Mouse (Mus musculus) thymus, postnatal 14 days (tissue): ENCODE data around the gene Dnah10.

Experiments
- DNase-seq: peaks from one replicate; pipeline ENCODE4 v3.0.0; 2021

Dnah10 gene

GRCm38 (mm10) chr5:124817050-124817449, 92.2 kb downstream of the Dnah10 start:
- no peak for DNase-seq

GRCm38 (mm10) chr5:124822128-124822894, 97.4 kb downstream of the Dnah10 start:
- DNase-seq, result no peak

GRCm38 (mm10) chr5:124830331-124830730, 105.4 kb downstream of the Dnah10 start:
- no peak for DNase-seq

- DNase-seq, result no peak
These were observed 110.3 kb downstream of the Dnah10 start for GRCm38 (mm10) chr5:124835218-124835617.

- DNase-seq, result no peak
These were observed 111.2 kb downstream of the Dnah10 start for GRCm38 (mm10) chr5:124836075-124836474.

- DNase-seq, result no peak
These were observed 111.7 kb downstream of the Dnah10 start for GRCm38 (mm10) chr5:124836621-124837020.

GRCm38 (mm10) chr5:124840202-124840601, 115.3 kb downstream of the Dnah10 start:
- no peak for DNase-seq

- DNase-seq, result no peak
These were observed 115.8 kb downstream of the Dnah10 start for GRCm38 (mm10) chr5:124840669-124841068.

GRCm38 (mm10) chr5:124843386-124843785, 118.5 kb downstream of the Dnah10 start:
- DNase-seq, result no peak

- no peak for DNase-seq
These were observed 120.0 kb downstream of the Dnah10 start for GRCm38 (mm10) chr5:124844929-124845328.

GRCm38 (mm10) chr5:124847014-124847413, 122.1 kb downstream of the Dnah10 start:
- no peak for DNase-seq

GRCm38 (mm10) chr5:124848994-124849393, 124.1 kb downstream of the Dnah10 start:
- DNase-seq, result no peak

- DNase-seq, result no peak
These were observed 126.7 kb downstream of the Dnah10 start for GRCm38 (mm10) chr5:124851572-124851971.

- no peak for DNase-seq
These were observed 127.4 kb downstream of the Dnah10 start for GRCm38 (mm10) chr5:124852294-124852693.

- DNase-seq, result no peak
These were observed 128.2 kb downstream of the Dnah10 start for GRCm38 (mm10) chr5:124853079-124853478.

- DNase-seq, result no peak
These were observed 129.3 kb downstream of the Dnah10 start for GRCm38 (mm10) chr5:124854202-124854601.

GRCm38 (mm10) chr5:124860013-124860412, 135.1 kb downstream of the Dnah10 start:
- peak; percentile 21 for DNase-seq

- DNase-seq, result peak; percentile 52
These were observed 136.6 kb downstream of the Dnah10 start for GRCm38 (mm10) chr5:124861463-124861862.

GRCm38 (mm10) chr5:124862013-124862866, 137.4 kb downstream of the Dnah10 start, which contains the start of the genes Ccdc92 and Zfp664:
Ccdc92 (minus strand) TSS chr5:124862424.
Zfp664 (plus strand) TSS chr5:124862691.
- peak; percentile 100 for DNase-seq

- peak; percentile 53 for DNase-seq
These were observed 138.2 kb downstream of the Dnah10 start for GRCm38 (mm10) chr5:124862871-124863741.

- DNase-seq, result peak; percentile 77
These were observed 144.1 kb downstream of the Dnah10 start for GRCm38 (mm10) chr5:124868981-124869380.

- DNase-seq, result no peak
These were observed 147.1 kb downstream of the Dnah10 start for GRCm38 (mm10) chr5:124872033-124872432.

GRCm38 (mm10) chr5:124873096-124873495, 148.2 kb downstream of the Dnah10 start:
- DNase-seq, result no peak
